Mouse (Mus musculus): Measurements from ENCODE around the gene Bsx.

DNA sequence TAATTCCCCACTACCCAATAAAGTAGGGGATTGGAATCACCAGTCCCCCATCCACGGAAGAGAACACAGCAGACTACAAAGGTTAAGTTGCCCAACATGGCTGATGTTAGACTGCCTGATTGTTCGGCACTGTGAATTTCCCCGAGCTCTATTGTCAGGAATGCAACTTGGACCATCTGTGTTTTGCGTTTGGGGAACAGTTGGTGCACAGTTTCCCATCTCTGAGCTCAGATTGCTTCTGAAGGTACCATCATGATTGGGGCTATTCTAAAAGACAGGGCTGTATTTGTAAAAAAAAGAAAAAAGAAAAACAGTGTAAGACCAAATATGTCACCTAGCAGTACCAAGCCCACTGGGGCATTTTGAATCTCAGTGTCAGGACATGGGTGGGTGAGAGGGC lies 46.6 kb upstream of the Bsx start:
- TF ChIP-seq ZC3H11A (IDR thresholded peaks at IDR 0.05; ENCODE audit: borderline replicate concordance, low read depth, low read length) (no peak), MAFK (IDR thresholded peaks at IDR 0.05; ENCODE audit: insufficient read depth, low read depth, low read length) (no peak)

Measured in ES-E14 (cell line).